Mouse (Mus musculus) neural tube, embryonic 12.5 days (tissue): ENCODE results near the gene Marcksl1. TPM values are rescaled to one million over a fixed set of nuclear protein-coding genes. Genes with fewer than 3 reads are reported as not detected.

Experiments used
- ATAC-seq: fragments of 200-750 bp; cut with Nextera tagmentation; 2 replicates; pipeline ENCODE4 v1.8.0; 2017; ENCODE audit warnings: low read depth, mild to moderate bottlenecking, moderate TSS enrichment, moderate library complexity; ENCODE audit not compliant: low FRiP score
- H3K27ac ChIP-seq: fragments of 300-500 bp; sonication (generic); 2 replicates; pipeline ENCODE4 v1.5.1; 2016
- H3K27me3 ChIP-seq: fragments of 300-500 bp; sonication (generic); replicated peaks from 2 replicates; pipeline ENCODE4 v1.6.1; 2016; ENCODE audit warnings: mild to moderate bottlenecking
- H3K36me3 ChIP-seq: fragments of 300-500 bp; sonication (generic); 2 replicates; pipeline ENCODE4 v1.6.1; 2016; ENCODE audit warnings: mild to moderate bottlenecking
- H3K4me1 ChIP-seq: fragments of 300-500 bp; sonication (generic); 2 replicates; pipeline ENCODE4 v1.6.1; 2016
- H3K4me2 ChIP-seq: fragments of 300-500 bp; sonication (generic); replicated peaks from 2 replicates; pipeline ENCODE4 v1.6.1; 2016; ENCODE audit warnings: mild to moderate bottlenecking
- H3K4me3 ChIP-seq: fragments of 300-500 bp; sonication (generic); 2 replicates; pipeline ENCODE4 v1.5.1; 2016
- H3K9ac ChIP-seq: fragments of 300-500 bp; sonication (generic); 2 replicates; pipeline ENCODE4 v1.6.1; 2016; ENCODE audit warnings: mild to moderate bottlenecking
- H3K9me3 ChIP-seq: fragments of 300-500 bp; sonication (generic); 2 replicates; pipeline ENCODE4 v1.6.1; 2016; ENCODE audit warnings: mild to moderate bottlenecking
- WGBS: fragments of 180-500 bp; shearing (Covaris S2); methylation state at CpG from one replicate; pipeline ENCODE4 v1.1.7; 2016; 5-methylcytosine and 5-hydroxymethylcytosine counted together
- polyA plus RNA-seq: library from polyadenylated mRNA; unstranded; fragments of >200 nt; fragmentation: Nextera tagmentation; extraction: Ambion mirVana; gene quantifications from 2 replicates; pipeline ENCODE4 v1.2.1, GENCODE M21; 2016

Gene Marcksl1
- 2,122 and 2,278 TPM in 2 replicates for polyA plus RNA-seq

- H3K9me3 ChIP-seq, result no peaks in the 10 kb centered on the region
- H3K4me1 ChIP-seq, result peaks cover 55% of the 10 kb centered on the region
- peak within 1 kb of the TSS; percentile 100 for H3K4me3 ChIP-seq
- H3K9ac ChIP-seq, result peak within 1 kb of the TSS; percentile 100
- 4% methylated on average over 47 of the region's 47 CpGs for WGBS
- ATAC-seq, result peak; percentile 88
- H3K27me3 ChIP-seq, result no peaks in the 10 kb centered on the region
- peak within 1 kb of the TSS; percentile 99 for H3K27ac ChIP-seq
- H3K4me2 ChIP-seq, result peak within 1 kb of the TSS; percentile 93
- H3K36me3 ChIP-seq, result peaks cover 29% of the 10 kb centered on the region
These were observed at the start of gene Marcksl1 for GRCm38 (mm10) chr4:129513086-129513767. Marcksl1 (plus strand) TSS chr4:129513581.

GRCm38 (mm10) chr4:129464286-129464815 is 49.0 kb upstream of the Marcksl1 start:
- Histone ChIP-seq H3K4me3 (no peak overlapping the region), H3K9ac (no peak overlapping the region), H3K9me3 (no peaks in the 10 kb centered on the region), H3K36me3 (peaks cover 52% of the 10 kb centered on the region), H3K27ac (no peak overlapping the region), H3K4me1 (peaks cover 16% of the 10 kb centered on the region), H3K27me3 (no peaks in the 10 kb centered on the region), H3K4me2 (no peak overlapping the region)
- WGBS, result 87% methylated on average over 4 of the region's 4 CpGs
- no peak for ATAC-seq

GRCm38 (mm10) chr4:129476047-129476446 is 37.3 kb upstream of the Marcksl1 start:
- ATAC-seq, result no peak
- Histone ChIP-seq H3K27ac (no peak overlapping the region), H3K36me3 (peaks cover 84% of the 10 kb centered on the region), H3K4me1 (no peaks in the 10 kb centered on the region), H3K27me3 (no peaks in the 10 kb centered on the region), H3K9me3 (no peaks in the 10 kb centered on the region), H3K4me2 (no peak overlapping the region), H3K9ac (no peak overlapping the region), H3K4me3 (no peak overlapping the region)
- 89% methylated on average over 11 of the region's 11 CpGs for WGBS

- Histone ChIP-seq H3K4me3 (no peak overlapping the region), H3K4me1 (no peaks in the 10 kb centered on the region), H3K9me3 (no peaks in the 10 kb centered on the region), H3K36me3 (peaks cover 84% of the 10 kb centered on the region), H3K27ac (no peak overlapping the region), H3K27me3 (no peaks in the 10 kb centered on the region), H3K9ac (no peak overlapping the region), H3K4me2 (no peak overlapping the region)
- no peak for ATAC-seq
- 88% methylated on average over 3 of the region's 3 CpGs for WGBS
These were observed 33.5 kb upstream of the Marcksl1 start for GRCm38 (mm10) chr4:129479863-129480262.

GRCm38 (mm10) chr4:129481090-129481489 is 32.3 kb upstream of the Marcksl1 start:
- no peak overlapping the region for H3K4me2 ChIP-seq
- no peak overlapping the region for H3K4me3 ChIP-seq
- H3K36me3 ChIP-seq, result peaks cover 86% of the 10 kb centered on the region
- no peak overlapping the region for H3K9ac ChIP-seq
- H3K4me1 ChIP-seq, result no peaks in the 10 kb centered on the region
- no peaks in the 10 kb centered on the region for H3K27me3 ChIP-seq
- ATAC-seq, result no peak
- no peaks in the 10 kb centered on the region for H3K9me3 ChIP-seq
- H3K27ac ChIP-seq, result no peak overlapping the region
- WGBS, result 85% methylated on average over 1 of the region's 1 CpGs

- H3K4me2 ChIP-seq, result peak within 1 kb of the TSS; percentile 62
- peak within 1 kb of the TSS; percentile 47; the same call in 1 of the 2 replicates for H3K9ac ChIP-seq
- 4% methylated on average over 70 of the region's 70 CpGs for WGBS
- no peak within 1 kb of the TSS for H3K27ac ChIP-seq
- no peaks in the 10 kb centered on the region for H3K9me3 ChIP-seq
- peaks cover 17% of the 10 kb centered on the region for H3K4me1 ChIP-seq
- peaks cover 27% of the 10 kb centered on the region for H3K27me3 ChIP-seq
- peak; percentile 53; the same call in 1 of the 2 replicates for ATAC-seq
- H3K36me3 ChIP-seq, result peaks cover 29% of the 10 kb centered on the region
- peak within 1 kb of the TSS; percentile 35 for H3K4me3 ChIP-seq
These were observed 22.2 kb upstream of the Marcksl1 start, which contains the start of the genes Tssk3 and Fam229a for GRCm38 (mm10) chr4:129490972-129491880. Tssk3 (minus strand) TSS chr4:129491022. Fam229a (plus strand) TSS chr4:129491190.

GRCm38 (mm10) chr4:129494681-129495080 is 18.7 kb upstream of the Marcksl1 start:
- peaks cover 27% of the 10 kb centered on the region for H3K27me3 ChIP-seq
- WGBS, result 72% methylated on average over 7 of the region's 7 CpGs
- no peak overlapping the region for H3K4me2 ChIP-seq
- no peak for ATAC-seq
- H3K27ac ChIP-seq, result no peak overlapping the region
- H3K9me3 ChIP-seq, result no peaks in the 10 kb centered on the region
- no peak overlapping the region for H3K4me3 ChIP-seq
- H3K4me1 ChIP-seq, result peaks cover 26% of the 10 kb centered on the region
- no peaks in the 10 kb centered on the region for H3K36me3 ChIP-seq
- H3K9ac ChIP-seq, result no peak overlapping the region

- H3K27ac ChIP-seq, result no peak overlapping the region
- no peaks in the 10 kb centered on the region for H3K36me3 ChIP-seq
- ATAC-seq, result no peak
- 38% methylated on average over 16 of the region's 16 CpGs for WGBS
- peaks cover 21% of the 10 kb centered on the region for H3K27me3 ChIP-seq
- peaks cover 26% of the 10 kb centered on the region for H3K4me1 ChIP-seq
- H3K4me3 ChIP-seq, result no peak overlapping the region
- H3K9ac ChIP-seq, result no peak overlapping the region
- H3K9me3 ChIP-seq, result no peaks in the 10 kb centered on the region
- peak overlapping the region; percentile 14; the same call in 1 of the 2 replicates for H3K4me2 ChIP-seq
These were observed 17.5 kb upstream of the Marcksl1 start for GRCm38 (mm10) chr4:129495672-129496562.

- H3K4me3 ChIP-seq, result no peak overlapping the region
- H3K9me3 ChIP-seq, result no peaks in the 10 kb centered on the region
- H3K4me1 ChIP-seq, result peaks cover 19% of the 10 kb centered on the region
- H3K27me3 ChIP-seq, result peaks cover 14% of the 10 kb centered on the region
- no peak overlapping the region for H3K27ac ChIP-seq
- ATAC-seq, result no peak
- H3K4me2 ChIP-seq, result no peak overlapping the region
- no peaks in the 10 kb centered on the region for H3K36me3 ChIP-seq
- no peak overlapping the region for H3K9ac ChIP-seq
- WGBS, result 64% methylated on average over 6 of the region's 6 CpGs
These were observed 16.8 kb upstream of the Marcksl1 start for GRCm38 (mm10) chr4:129496631-129497030.

GRCm38 (mm10) chr4:129498941-129499340 is 14.4 kb upstream of the Marcksl1 start:
- Histone ChIP-seq H3K4me1 (peaks cover 15% of the 10 kb centered on the region), H3K27me3 (no peaks in the 10 kb centered on the region), H3K9ac (no peak overlapping the region), H3K27ac (no peak overlapping the region), H3K4me3 (no peak overlapping the region), H3K4me2 (no peak overlapping the region), H3K36me3 (no peaks in the 10 kb centered on the region), H3K9me3 (no peaks in the 10 kb centered on the region)
- 75% methylated on average over 3 of the region's 3 CpGs for WGBS
- no peak for ATAC-seq

GRCm38 (mm10) chr4:129500017-129500416 is 13.4 kb upstream of the Marcksl1 start:
- Histone ChIP-seq H3K9me3 (no peaks in the 10 kb centered on the region), H3K9ac (peak overlapping the region; percentile 60; the same call in 1 of the 2 replicates), H3K27me3 (no peaks in the 10 kb centered on the region), H3K36me3 (no peaks in the 10 kb centered on the region), H3K27ac (no peak overlapping the region), H3K4me3 (peak overlapping the region; percentile 52), H3K4me1 (peaks cover 15% of the 10 kb centered on the region), H3K4me2 (peak overlapping the region; percentile 90)
- ATAC-seq, result no peak
- 81% methylated on average over 8 of the region's 8 CpGs for WGBS
